Mouse (Mus musculus) erythroblast, embryonic 14.5 days (primary cell): ENCODE results near the gene Ints7.

Source experiments
- GATA1 ChIP-seq: IDR thresholded peaks from 2 replicates; pipeline ENCODE4 v1.6.1; 2012; ENCODE audit warnings: low read length, inconsistent platforms, mixed read lengths
- TAL1 ChIP-seq: IDR thresholded peaks from 3 replicates; pipeline ENCODE4 v1.6.1; 2012; ENCODE audit warnings: low read length, inconsistent platforms, mixed read lengths

DNA sequence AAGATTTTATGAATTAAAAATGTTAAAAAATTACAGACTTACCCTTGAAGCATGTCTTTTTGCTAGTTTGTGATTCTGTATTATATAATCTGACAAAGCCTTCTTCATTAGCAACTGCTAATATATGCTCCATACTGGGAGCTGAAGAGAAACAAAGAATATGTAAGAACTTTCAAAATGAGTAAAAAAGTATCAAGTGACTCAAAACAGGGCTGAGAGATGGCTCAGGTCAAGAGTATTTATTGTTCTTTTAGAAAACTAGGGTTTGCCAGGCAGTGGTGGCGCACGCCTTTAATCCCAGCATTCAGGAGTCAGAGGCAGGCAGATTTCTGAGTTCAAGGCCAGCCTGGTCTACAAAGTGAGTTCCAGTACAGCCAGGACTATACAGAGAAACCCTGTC is 5.8 kb upstream of the Ints7 start:
- TF ChIP-seq GATA1: no peak
- no peak for TF ChIP-seq TAL1
